Mouse (Mus musculus): ENCODE measurements around the gene Hmga1.

- TF ChIP-seq POLR2A (IDR thresholded peaks at IDR 0.05; ENCODE audit: borderline replicate concordance, low read depth, low read length) (no peak), CTCF (IDR thresholded peaks at IDR 0.05; ENCODE audit: low read depth, low read length) (no peak)
These were observed 29.1 kb upstream of the Hmga1 start for GRCm38 (mm10) chr17:27527188-27527587.
